Mouse (Mus musculus): ENCODE results near the gene Foxp1. TPM values are rescaled to one million over a fixed set of nuclear protein-coding genes. Genes with fewer than 3 reads are reported as not detected.

Gene Foxp1
- polyA plus RNA-seq, 1 experiment from 2014 or later, result 107 TPM

DNA sequence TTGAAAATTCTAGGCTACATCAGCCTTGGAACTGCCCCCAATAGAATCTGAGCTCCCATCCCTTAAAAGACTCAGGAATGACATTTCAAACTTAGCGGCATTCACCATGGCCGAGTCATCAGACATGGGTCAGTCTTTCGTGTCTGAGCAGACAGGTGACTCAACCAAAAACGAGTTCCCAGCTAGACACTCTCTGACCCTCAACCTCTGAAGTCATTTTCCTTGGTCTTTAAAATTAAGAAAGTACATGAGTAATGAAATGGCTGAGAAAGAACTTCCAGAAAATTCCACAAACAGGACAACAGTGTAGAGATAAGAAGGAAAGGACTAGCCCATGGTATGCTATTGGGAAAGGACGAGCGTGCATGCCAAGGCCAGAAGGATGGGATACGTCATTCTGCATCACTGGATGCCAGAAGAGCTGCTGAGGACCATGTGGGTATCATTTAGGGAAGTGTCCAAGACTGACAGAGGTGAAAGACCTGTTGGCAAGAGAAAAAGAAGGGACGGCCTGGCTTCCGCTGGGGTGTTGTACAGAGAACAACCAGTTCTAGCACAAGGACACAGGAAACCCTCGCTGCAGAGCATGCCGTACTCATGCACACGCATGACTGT is 75.6 kb downstream of the Foxp1 start:
- Histone ChIP-seq H3K4me1 (peaks cover 17% of the 10 kb centered on the region), H3K4me3 (no peak overlapping the region), H3K27me3 (replicated peaks; ENCODE audit: low read depth, poor library complexity, severe bottlenecking) (no peaks in the 10 kb centered on the region), H3K9me3 (no peaks in the 10 kb centered on the region), H3K36me3 (replicated peaks) (peaks cover 8% of the 10 kb centered on the region), H3K27ac (replicated peaks) (no peak overlapping the region)
- WGBS, result 92% methylated on average over 12 of the region's 12 CpGs
- DNase-seq (ENCODE audit: low spot score), result no peak

DNA sequence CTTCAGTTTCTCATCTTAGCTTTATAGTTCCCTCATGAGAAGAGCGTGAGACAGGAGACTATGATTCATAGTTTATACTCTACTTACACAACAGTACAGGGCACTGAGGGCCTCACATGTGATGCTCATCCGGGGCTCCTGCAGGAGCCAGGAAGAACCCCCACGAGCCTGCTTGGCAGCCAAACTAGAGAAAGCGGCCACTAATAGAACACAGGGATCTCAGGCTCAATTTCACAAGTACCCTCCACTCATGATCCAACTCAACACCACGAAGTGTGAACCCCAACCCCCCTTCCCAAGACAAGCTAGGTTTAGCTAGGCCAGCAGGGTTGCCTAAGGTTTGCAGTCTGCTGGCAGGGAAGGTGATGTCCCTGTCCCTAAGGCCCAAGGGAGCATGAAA is 79.1 kb downstream of the Foxp1 start:
- no peak for DNase-seq (ENCODE audit: low spot score)
- H3K27ac ChIP-seq (replicated peaks), result no peak overlapping the region
- peaks cover 8% of the 10 kb centered on the region for H3K36me3 ChIP-seq (replicated peaks)
- WGBS, result 83% methylated on average over 5 of the region's 5 CpGs
- H3K4me1 ChIP-seq, result peaks cover 39% of the 10 kb centered on the region
- no peak overlapping the region for H3K4me3 ChIP-seq
- H3K27me3 ChIP-seq (replicated peaks; ENCODE audit: low read depth, poor library complexity, severe bottlenecking), result no peaks in the 10 kb centered on the region
- H3K9me3 ChIP-seq, result no peaks in the 10 kb centered on the region

DNA sequence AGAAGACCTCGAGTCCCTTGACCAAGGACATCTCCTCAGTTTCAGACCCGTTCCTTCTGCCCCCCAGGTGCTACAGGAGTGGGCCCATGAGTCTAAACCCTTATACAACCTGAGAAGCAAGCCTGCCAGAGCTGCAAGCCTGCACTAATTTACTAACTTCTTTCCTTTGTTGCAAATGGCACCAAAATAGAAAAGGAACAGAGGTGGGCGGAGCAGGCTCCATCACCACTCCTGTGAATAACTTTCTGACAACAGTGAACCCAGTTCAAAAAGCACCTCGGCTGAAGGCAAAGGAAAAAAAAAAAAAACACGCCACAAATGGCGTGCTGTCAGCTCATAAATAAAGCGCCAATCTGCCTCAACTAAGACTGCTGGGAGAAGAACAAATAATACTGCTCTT is 81.4 kb downstream of the Foxp1 start:
- Histone ChIP-seq H3K4me3 (no peak overlapping the region), H3K27me3 (replicated peaks; ENCODE audit: low read depth, poor library complexity, severe bottlenecking) (no peaks in the 10 kb centered on the region), H3K36me3 (replicated peaks) (no peaks in the 10 kb centered on the region), H3K9me3 (no peaks in the 10 kb centered on the region), H3K4me1 (peaks cover 39% of the 10 kb centered on the region), H3K27ac (replicated peaks) (no peak overlapping the region)
- no peak for DNase-seq (ENCODE audit: low spot score)
- WGBS, result 76% methylated on average over 7 of the region's 7 CpGs

DNA sequence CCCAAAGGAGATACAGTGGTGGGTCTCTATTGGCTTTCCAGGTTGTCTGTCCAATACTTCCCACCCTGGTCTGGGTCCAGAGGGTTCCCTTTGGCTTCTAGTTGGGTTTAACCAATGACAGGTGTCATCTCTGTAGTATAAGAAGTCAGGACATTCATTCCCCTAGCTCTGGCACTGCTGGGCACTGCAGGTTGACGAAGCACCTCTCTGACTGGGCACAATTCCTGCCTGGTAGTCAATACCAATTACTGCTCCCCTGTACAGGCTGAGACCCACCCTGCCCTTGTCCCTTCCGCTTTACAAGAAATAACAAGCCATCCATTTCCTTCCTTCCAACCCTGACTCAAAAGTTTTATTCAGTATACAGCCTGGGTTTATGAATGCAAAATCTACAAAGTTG is 81.9 kb downstream of the Foxp1 start:
- no peak for DNase-seq (ENCODE audit: low spot score)
- Histone ChIP-seq H3K4me3 (no peak overlapping the region), H3K4me1 (peaks cover 39% of the 10 kb centered on the region), H3K36me3 (replicated peaks) (no peaks in the 10 kb centered on the region), H3K27me3 (replicated peaks; ENCODE audit: low read depth, poor library complexity, severe bottlenecking) (no peaks in the 10 kb centered on the region), H3K27ac (replicated peaks) (no peak overlapping the region), H3K9me3 (no peaks in the 10 kb centered on the region)
- 85% methylated on average over 2 of the region's 2 CpGs for WGBS

DNA sequence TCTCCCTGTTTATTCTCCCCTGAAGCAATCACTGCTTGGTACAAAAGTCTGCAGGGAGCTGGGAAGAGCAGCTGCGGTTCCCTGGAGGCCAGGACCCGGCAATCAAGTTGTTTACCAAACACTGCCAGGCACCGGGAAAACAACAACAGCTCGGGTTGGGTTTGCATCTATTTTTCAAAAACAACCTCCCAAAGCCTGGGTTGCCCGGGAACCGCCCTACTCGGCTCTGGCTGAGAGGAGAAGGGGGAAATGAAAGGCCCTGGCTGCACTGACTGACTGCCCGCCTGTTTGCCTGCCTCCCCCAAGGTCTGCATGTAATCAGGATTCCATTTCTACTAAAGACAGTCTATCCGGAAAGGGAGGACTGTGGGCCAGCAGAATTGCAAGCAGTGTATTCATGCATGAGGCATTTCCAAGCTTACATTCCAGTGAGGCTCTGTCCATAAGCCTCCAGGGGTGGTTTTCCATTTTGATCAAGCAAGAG is 82.6 kb downstream of the Foxp1 start:
- peak; percentile 60 for DNase-seq (ENCODE audit: low spot score)
- Histone ChIP-seq H3K4me1 (peaks cover 39% of the 10 kb centered on the region), H3K27me3 (replicated peaks; ENCODE audit: low read depth, poor library complexity, severe bottlenecking) (no peaks in the 10 kb centered on the region), H3K4me3 (0 out of 2 replicates have a peak overlapping the region, but pooled peaks have one; percentile 21), H3K9me3 (no peaks in the 10 kb centered on the region), H3K36me3 (replicated peaks) (peaks cover 3% of the 10 kb centered on the region), H3K27ac (replicated peaks) (peak overlapping the region; percentile 82)
- 2% methylated on average over 9 of the region's 9 CpGs for WGBS

DNA sequence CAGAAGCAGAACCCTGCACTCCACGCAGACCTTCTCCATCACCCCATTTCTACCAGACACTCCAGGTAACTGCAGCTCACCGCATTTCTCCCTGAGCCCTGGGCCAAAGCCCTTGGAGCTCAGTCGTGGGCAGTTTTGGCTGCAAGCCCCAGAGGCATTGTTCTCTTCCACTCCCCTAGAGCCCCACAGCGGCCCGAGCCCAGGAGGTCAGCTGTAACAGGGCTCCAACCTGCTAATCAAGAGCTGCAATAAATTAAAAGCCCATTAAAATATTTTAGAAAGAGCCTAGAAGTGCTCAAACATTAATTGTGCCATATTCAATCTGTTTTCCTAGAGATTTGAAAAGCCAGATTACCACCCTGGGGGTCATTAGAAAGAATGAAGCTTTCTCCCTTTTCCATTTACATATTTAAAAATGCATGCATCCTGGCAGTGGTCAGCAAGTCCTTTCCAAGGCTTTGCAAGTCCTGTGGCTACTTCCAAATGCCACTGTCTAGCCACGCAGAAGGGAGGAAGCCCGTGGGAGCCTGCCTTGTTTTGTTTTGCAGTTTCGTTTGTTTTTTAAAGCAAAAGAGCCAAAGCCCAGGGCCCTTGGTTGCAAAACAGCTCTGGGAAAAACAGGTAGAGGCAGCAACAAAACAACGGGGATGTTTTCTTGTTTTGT is 83.2 kb downstream of the Foxp1 start:
- Histone ChIP-seq H3K27me3 (replicated peaks; ENCODE audit: low read depth, poor library complexity, severe bottlenecking) (no peaks in the 10 kb centered on the region), H3K36me3 (replicated peaks) (peaks cover 9% of the 10 kb centered on the region), H3K4me1 (peaks cover 39% of the 10 kb centered on the region), H3K4me3 (0 out of 2 replicates have a peak overlapping the region, but pooled peaks have one; percentile 21), H3K9me3 (no peaks in the 10 kb centered on the region), H3K27ac (replicated peaks) (peak overlapping the region; percentile 82)
- 8% methylated on average over 9 of the region's 9 CpGs for WGBS
- DNase-seq (ENCODE audit: low spot score), result no peak

DNA sequence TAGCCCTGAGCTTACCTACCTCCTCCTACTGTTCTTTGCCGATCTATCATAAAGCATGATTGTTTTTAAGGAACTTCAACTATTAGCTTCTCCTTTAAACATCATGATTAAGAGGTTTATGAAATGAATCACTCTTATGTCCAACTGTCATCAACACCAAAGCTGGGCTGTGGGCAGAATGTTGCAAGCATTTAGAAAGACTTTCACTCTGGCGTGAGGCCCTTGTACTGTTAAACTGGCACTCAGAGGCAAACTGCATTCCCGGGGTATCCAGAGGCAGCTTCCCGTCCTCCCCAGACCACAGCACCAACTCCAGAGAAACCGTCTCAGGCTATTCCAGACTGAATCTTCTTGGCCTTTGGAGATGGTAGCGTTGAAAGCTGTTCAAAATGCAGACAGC is 86.2 kb downstream of the Foxp1 start:
- WGBS, result 90% methylated on average over 6 of the region's 6 CpGs
- Histone ChIP-seq H3K4me3 (no peak overlapping the region), H3K27me3 (replicated peaks; ENCODE audit: low read depth, poor library complexity, severe bottlenecking) (no peaks in the 10 kb centered on the region), H3K36me3 (replicated peaks) (peaks cover 19% of the 10 kb centered on the region), H3K27ac (replicated peaks) (no peak overlapping the region), H3K9me3 (no peaks in the 10 kb centered on the region), H3K4me1 (peaks cover 36% of the 10 kb centered on the region)
- no peak for DNase-seq (ENCODE audit: low spot score)

DNA sequence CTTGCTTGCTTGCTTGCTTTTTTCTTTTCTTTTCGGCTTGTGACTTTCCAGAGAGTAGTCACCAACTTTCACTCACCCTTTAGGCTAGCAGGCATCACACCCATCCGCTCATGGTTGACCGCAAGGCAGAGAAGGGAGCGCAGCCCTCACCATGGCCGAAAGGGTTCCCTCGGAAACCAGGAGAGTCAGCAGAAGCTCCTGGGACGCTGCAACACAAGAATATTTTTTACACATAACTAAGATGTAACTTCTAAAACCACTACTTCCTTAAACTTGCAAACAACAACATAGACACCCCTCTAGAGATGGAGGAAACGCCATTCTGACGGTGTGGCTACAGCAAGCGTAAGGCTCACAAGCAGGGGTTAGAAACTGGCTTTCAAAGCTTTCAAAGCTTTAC is 87.4 kb downstream of the Foxp1 start:
- no peak overlapping the region for H3K27ac ChIP-seq (replicated peaks)
- 95% methylated on average over 10 of the region's 10 CpGs for WGBS

DNA sequence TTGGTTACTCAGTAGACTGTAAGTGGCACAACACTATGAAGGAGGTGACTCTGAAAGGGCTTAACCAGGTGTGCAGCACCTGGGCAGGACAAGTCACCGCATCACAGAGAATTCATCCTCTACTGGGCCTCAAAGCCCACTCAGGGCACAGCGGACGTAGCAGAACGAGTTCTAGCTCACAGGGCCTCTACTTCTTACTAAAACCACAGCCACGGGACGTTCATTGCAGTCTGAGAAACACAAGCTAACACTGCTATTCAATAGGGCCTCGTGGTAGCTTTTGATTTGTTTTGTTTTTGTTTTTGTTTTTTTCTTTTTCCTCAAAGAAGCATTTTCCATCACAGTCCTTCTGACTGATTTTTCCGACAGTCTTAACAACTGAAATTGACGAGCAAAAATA is 89.5 kb downstream of the Foxp1 start:
- 90% methylated on average over 9 of the region's 9 CpGs for WGBS
- no peak for DNase-seq (ENCODE audit: low spot score)
- no peak overlapping the region for H3K27ac ChIP-seq (replicated peaks)
- H3K27me3 ChIP-seq (replicated peaks; ENCODE audit: low read depth, poor library complexity, severe bottlenecking), result no peaks in the 10 kb centered on the region
- peaks cover 4% of the 10 kb centered on the region for H3K4me1 ChIP-seq
- peaks cover 21% of the 10 kb centered on the region for H3K36me3 ChIP-seq (replicated peaks)
- no peaks in the 10 kb centered on the region for H3K9me3 ChIP-seq
- no peak overlapping the region for H3K4me3 ChIP-seq

More for the DNA sequence above, 87.4 kb downstream of the Foxp1 start:
- H3K4me3 ChIP-seq, result no peak overlapping the region
- peaks cover 25% of the 10 kb centered on the region for H3K4me1 ChIP-seq
- no peaks in the 10 kb centered on the region for H3K27me3 ChIP-seq (replicated peaks; ENCODE audit: low read depth, poor library complexity, severe bottlenecking)
- peaks cover 21% of the 10 kb centered on the region for H3K36me3 ChIP-seq (replicated peaks)
- DNase-seq (ENCODE audit: low spot score), result no peak
- H3K9me3 ChIP-seq, result no peaks in the 10 kb centered on the region

DNA sequence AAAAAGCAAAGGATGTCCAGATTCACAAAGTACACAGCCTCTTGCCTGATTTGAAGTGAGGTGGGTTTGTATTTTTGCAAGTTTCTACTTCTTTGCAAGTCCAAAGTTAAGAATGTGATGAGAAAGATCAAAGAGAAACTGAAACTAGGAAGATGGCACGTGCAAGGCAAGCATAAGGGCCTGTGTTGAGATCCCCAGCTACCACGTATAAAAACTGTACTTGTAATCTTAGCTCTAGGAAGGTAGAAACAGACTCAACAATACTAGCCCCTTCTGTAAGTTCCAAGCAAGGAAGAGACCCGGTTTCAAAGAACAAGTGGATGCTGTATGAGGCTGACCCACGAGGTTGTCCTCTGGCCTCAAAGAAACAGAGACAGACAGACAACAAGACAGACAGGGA is 90.6 kb downstream of the Foxp1 start:
- Histone ChIP-seq H3K36me3 (replicated peaks) (peaks cover 21% of the 10 kb centered on the region), H3K27ac (replicated peaks) (no peak overlapping the region), H3K27me3 (replicated peaks; ENCODE audit: low read depth, poor library complexity, severe bottlenecking) (no peaks in the 10 kb centered on the region), H3K4me1 (no peaks in the 10 kb centered on the region), H3K9me3 (no peaks in the 10 kb centered on the region), H3K4me3 (no peak overlapping the region)
- 80% methylated on average over 4 of the region's 4 CpGs for WGBS
- DNase-seq (ENCODE audit: low spot score), result no peak

DNA sequence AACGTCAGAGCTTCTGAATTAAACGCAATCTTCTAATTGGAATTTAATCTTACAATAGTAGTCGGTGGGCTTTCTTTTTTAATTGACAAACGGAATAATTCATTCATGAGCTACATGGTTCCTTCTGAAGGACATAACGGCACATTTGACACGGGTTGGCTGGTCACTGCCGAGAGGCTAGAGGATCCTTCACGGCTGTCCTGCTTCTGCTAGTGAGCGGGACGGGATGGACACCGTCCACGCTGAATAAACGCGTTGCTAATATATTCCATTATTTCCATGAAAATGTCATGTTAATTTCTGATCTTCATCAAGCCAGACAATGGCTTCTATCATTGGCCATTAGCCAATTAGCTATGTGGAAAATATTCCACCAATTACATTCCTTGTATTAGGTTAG is 92.0 kb downstream of the Foxp1 start:
- H3K4me3 ChIP-seq, result no peak overlapping the region
- DNase-seq (ENCODE audit: low spot score), result no peak
- no peaks in the 10 kb centered on the region for H3K4me1 ChIP-seq
- WGBS, result 94% methylated on average over 14 of the region's 14 CpGs
- H3K36me3 ChIP-seq (replicated peaks), result peaks cover 21% of the 10 kb centered on the region
- H3K27ac ChIP-seq (replicated peaks), result no peak overlapping the region
- no peaks in the 10 kb centered on the region for H3K27me3 ChIP-seq (replicated peaks; ENCODE audit: low read depth, poor library complexity, severe bottlenecking)
- H3K9me3 ChIP-seq, result no peaks in the 10 kb centered on the region

DNA sequence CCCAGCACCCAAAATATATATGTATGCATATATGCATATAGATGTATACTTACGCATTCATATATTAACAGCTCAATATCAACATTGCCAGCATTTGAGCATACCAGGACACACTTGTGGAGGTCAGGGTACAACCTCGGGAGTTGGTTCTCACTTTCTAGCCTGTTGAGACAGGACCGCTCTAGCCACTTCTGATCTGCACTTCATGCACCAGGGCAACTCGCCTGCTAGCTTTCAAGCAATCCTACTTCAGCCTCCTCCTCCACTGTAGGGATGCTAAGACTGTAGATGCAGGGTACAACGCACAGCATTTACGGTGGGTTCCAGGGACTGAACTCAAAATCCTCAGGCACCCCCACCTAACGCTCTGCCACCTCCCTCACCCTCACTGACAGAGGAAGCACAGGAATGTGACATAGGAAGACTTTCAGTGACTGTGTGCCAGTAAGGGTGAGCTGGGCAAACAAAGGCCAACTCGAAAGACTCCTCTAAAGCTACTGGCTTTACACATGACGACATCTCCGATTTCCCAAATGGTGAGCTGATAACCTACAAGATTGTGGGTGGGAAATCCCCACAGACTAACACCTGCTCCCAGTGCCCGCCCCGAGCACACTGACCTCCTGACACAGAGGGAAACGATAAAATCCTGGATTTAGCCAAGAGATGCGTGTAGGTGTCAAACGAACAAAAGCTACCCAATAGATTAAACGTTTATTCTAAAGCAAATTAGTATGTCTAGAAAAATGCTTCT is 93.0 kb downstream of the Foxp1 start:
- no peak overlapping the region for H3K4me3 ChIP-seq
- 85% methylated on average over 16 of the region's 16 CpGs for whole genome bisulfite sequencing

More for the DNA sequence above, 93.0 kb downstream of the Foxp1 start:
- no peak for DNase-seq (ENCODE audit: low spot score)
- peaks cover 15% of the 10 kb centered on the region for H3K36me3 ChIP-seq (replicated peaks)
- H3K27me3 ChIP-seq (replicated peaks; ENCODE audit: low read depth, poor library complexity, severe bottlenecking), result no peaks in the 10 kb centered on the region
- H3K9me3 ChIP-seq, result no peaks in the 10 kb centered on the region
- H3K27ac ChIP-seq (replicated peaks), result no peak overlapping the region; the same call in 1 of the 2 replicates
- H3K4me1 ChIP-seq, result no peaks in the 10 kb centered on the region

Measured in embryonic facial prominence, embryonic 10.5 days (tissue).